Mouse (Mus musculus): ENCODE data around the gene D330020A13Rik.

Gene D330020A13Rik

GRCm38 (mm10) chr6:120301137-120301536 is 7.0 kb downstream of the D330020A13Rik start:
- peak; percentile 26 for DNase-seq

GRCm38 (mm10) chr6:120302755-120303316 is 8.7 kb downstream of the D330020A13Rik start:
- no peak for DNase-seq

- DNase-seq, result no peak
These were observed 12.9 kb downstream of the D330020A13Rik start for GRCm38 (mm10) chr6:120306859-120307594.

GRCm38 (mm10) chr6:120309338-120309737 is 15.2 kb downstream of the D330020A13Rik start:
- DNase-seq, result no peak

DNA sequence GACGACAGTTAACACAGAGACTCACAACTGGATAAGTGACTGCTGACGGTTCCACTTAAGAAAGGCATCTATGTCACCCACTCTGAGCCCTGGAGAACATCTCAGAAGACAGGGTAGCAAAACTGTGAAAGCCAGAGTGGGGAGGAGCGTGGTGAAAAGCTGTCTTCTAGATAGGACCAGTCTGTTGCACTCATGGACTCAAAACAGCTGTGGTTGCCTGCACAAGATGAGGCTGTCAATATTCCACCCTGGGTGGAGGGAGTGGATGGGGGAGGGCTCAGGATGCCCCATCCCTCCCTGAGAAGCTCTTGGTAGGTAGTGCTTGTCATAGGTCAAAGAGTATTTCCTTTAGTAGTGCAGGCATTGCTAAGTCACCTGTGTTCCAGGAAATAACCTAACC is 15.6 kb downstream of the D330020A13Rik start:
- DNase-seq, result no peak

GRCm38 (mm10) chr6:120312443-120312842 is 18.3 kb downstream of the D330020A13Rik start:
- DNase-seq, result no peak

GRCm38 (mm10) chr6:120318303-120318940 is 24.3 kb downstream of the D330020A13Rik start:
- DNase-seq, result no peak

DNA sequence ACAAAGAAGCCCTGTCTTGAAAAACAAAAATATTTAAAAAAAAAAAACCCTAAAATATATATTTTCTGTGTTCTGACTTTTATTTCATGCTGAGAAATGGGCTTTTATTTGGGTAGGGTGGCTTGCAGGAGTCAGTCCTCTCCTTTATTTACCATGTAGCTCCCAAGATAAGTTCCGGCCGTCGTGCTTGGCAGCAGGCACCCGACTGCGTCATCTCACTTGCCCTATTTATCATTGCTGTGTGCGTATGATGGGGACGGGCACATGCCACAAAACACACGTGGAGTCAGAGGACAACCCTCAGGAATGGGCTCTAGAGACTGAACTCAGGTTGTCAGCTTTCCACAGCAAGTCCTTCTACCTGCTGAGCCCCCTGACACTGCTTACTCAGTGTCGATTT is 25.0 kb downstream of the D330020A13Rik start:
- DNase-seq, result no peak

DNA sequence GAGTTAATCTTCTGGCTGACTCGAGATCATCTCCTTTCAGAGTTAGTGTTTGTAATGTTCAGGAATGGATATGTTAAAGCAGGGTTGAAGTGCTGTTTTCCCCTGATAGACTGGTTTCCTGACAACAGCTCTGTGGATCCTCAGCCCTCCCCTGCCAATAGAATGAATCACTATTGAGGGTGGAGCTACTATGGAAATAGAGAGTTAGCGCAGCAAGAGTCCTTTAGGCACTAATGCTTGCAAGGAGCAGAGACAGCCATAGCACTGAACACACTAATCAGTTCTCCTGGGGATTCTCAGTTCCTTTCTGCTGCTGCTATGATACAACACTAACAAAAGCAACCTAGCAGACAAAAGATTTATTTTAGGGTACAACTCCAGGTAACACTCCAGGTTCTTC is 26.2 kb downstream of the D330020A13Rik start:
- DNase-seq, result no peak

DNA sequence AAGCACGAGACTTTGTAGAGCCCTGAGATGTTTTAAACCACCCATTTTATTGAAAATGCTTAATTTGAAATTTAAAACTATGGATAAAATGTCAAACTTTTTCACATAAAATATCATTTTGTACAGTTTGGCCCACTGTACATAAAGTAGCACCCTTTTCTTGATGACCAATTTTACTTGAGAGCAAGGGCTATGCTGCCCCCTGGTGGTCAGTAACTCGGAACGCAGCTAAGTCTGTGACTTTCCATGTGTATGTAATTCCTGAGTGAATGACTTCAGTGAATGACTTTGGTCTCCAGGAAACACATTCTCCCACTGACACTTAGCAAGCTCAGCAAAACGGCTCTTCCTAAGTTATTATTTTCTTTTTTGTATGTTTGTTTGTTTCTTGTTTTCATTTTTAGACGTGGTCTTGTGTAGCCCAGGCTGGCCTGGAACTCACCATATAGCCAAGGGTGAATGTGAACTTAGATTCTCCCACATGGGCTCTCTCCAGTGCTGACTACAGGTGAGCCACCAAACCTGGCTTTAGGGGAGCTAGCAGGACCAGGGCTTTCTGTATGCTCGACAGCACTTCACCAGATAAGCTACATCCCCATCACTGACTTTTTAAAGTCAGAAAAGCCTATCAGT is 30.2 kb downstream of the D330020A13Rik start:
- peak; percentile 80 for DNase-seq

DNA sequence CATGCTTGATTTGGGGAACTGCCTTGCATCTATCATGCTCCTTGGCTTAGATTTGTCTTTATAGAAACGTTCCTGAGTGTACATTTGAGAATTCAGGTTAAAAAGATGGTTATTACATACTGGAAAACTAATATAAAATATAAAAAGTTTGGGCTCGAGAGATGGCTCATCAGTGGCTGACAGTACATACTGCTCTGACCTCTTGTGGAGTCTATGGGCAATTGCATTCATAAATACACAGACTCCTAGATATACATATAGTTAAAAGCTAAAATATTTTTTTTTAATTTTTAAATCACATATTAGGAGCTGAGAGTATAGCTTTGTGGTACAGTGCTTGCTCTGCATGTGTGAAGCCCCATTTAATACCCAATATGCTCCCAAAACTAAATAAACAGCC is 38.2 kb downstream of the D330020A13Rik start:
- no peak for DNase-seq

GRCm38 (mm10) chr6:120343992-120344391 is 49.8 kb downstream of the D330020A13Rik start:
- no peak for DNase-seq

Measured in lung, postnatal 36 days (tissue).